Mouse (Mus musculus) erythroid progenitor cell, adult 5-6 weeks (primary cell): ENCODE data around the gene Nrp2. TPM values are rescaled to one million over a fixed set of nuclear protein-coding genes. Genes with fewer than 3 reads are reported as not detected.

Source experiments
- ATAC-seq: replicated peaks from 2 replicates; pipeline ENCODE4 v1.8.0; 2016; ENCODE audit warnings: moderate number of reproducible peaks, mild to moderate bottlenecking, moderate TSS enrichment, inconsistent platforms; ENCODE audit not compliant: poor library complexity, low FRiP score, severe bottlenecking
- total RNA-seq, 2 experiments: library from RNA; stranded (forward) in 1 of 2; stranded (reverse) in 1 of 2; fragments of 150-400 nt in 1 of 2; fragments of 186-747, 209-891 nt in 1 of 2; gene quantifications; 2 replicates each; pipeline versions ENCODE4 v1.2.3 to v1.2.4; 2015 to 2017; ENCODE audit warnings: low replicate concordance in 2 of 2

The Nrp2 gene
- total RNA-seq, 2 experiments from 2014 or later, result 1.7 to 2.7 TPM

DNA sequence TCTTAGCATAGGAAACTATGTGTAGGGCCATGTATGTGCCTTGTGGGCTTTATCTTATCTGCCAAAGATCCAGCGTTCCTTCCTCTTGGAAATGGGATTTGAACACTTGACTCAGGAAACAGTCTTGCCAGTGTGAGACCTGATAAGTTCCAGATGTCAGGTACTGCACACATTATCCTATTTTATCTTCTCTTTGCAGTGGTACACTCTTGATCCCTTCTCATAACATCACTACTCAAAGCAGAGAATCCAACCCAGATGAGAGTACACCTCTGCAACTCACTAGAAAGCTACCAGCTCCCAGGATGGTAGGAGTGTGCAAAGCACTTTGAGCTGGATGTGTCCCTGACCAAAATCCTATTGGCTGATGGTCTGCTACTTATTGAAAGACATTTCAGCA lies 100.5 kb downstream of the Nrp2 start:
- no peak for ATAC-seq

- ATAC-seq, result no peak
These were observed 102.9 kb downstream of the Nrp2 start for GRCm38 (mm10) chr1:62806014-62806413.

DNA sequence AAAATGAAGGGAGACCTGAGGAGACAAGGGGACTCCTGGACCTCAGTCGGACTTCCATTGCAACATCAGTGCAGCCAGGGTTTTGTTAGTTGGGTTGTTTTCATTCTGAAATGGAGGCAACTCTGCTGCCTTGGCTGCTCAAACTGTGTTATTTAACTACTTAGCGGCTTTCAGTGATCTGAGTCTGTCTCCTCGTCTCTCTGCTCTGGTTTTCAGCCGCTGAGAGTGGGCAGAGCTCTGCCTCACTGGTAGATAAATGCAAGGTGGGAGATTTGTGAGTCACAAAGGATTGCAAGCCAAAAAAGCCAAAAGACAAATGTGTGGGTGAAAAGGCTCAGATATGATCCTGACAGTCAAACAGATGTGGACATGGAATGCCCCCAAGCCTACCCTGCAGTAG lies 105.3 kb downstream of the Nrp2 start:
- no peak for ATAC-seq

DNA sequence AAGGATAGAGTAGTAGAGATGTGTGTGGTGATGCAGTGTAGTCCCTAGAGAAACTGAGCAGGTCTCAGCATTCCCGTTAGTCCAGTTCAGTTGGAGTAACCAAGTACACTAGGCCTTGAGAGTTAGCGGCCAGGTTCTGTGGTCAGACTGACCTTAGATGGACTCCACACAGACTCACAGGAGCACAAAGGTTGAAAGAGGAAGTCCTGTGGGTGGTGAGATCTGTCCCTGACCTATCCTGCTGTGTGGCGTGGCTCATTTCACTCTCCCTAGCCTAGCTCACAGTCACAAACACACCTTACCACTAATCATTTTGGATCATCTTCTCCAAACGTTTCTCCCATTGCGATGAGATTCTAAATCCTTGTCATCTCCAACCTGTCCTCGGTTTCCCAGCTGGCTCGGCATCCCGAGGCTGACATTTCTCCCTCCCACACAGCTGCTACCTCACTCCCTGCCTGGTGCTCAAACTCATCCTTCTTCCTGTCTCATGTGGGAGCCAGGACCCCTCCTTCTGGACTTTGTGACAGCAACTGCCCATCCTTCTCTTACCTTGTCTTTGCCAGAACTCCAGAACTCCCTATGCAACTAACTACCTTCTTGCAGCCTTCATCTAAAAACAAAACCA lies 106.6 kb downstream of the Nrp2 start:
- ATAC-seq, result no peak

DNA sequence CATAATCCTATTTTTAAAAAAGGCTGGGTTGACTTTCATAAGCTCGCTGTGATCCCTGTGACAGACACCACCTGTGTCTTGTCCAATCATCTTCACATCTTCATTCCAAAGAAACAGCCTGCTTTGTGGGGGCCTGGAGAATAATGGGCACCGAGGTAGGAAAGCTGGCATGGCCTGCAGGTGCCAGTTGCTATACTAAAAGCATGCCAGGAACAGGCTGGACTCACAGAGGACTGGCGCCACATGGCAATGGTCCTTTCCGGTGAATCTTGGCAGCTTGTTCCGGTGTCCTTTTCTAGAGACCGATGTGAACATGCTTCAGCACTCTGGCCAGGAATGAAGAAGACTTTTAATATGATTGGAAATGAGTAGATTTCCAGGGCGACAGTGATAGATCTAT lies 108.1 kb downstream of the Nrp2 start:
- no peak for ATAC-seq

DNA sequence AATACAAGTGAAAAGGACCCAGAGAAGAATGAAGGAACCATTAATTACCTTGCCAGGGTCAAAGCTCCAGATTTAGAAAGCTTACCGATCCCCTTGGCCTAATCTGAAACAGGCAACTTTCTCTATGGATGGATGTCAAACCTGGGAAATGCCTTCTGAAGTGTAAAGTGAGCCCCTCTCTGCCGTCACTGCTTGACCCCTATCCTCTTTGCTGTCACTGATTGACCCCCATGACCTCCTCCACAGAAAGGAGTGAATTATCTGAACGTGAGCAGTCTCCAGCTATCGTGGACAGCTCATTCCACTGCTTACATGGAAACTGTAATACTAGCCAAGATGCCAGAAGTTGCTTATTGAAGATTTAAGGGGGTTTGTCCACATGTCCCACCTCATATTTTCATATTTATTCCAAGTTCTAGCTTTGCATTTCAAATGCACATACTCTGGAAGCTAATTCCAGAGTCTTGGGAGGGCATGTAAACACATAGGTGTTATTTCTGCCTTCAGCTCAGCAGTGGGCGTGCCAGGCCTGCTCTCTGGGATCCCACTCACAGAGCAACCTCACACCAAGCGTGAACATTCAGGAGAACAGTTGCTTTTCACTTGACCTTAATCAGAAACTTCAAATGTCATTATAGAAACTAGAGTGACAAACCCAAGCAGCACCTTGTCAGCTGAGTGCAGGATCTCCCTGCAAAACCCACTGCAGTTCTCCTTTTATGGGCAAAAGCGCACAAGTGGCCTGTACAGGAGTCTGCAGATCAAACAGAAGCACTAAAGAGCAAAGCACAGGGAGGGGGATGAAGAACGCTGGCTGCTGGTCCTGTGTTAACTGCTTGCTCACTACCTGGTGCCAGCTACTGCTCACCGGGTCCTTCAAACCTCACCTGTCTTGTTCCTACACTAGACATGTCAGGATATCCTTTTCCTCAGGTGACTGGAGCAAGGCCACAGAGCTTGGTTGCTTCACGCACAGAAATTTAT lies 109.9 kb downstream of the Nrp2 start:
- ATAC-seq, result no peak

- ATAC-seq, result no peak
These were observed 110.9 kb downstream of the Nrp2 start for GRCm38 (mm10) chr1:62813938-62814337.

DNA sequence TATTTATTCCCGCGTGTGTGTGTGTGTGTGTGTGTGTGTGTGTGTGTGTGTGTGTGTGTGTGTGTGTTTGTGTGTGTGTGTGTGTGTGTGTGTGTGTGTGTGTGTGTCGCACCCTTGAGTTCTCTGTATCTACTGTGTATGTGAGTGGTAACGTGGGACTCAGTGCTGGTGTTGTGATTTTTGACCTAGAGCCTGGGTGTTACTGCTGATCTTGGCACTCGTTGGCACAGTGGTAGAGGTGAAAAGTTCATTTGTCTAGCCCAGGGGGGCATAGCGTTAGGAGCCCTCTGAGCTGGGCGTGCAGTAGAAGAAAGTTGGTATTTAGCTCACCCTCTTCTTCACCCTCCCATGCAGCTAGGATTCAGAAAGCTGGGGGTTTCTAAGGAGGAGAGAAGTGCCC lies 114.5 kb downstream of the Nrp2 start:
- no peak for ATAC-seq

DNA sequence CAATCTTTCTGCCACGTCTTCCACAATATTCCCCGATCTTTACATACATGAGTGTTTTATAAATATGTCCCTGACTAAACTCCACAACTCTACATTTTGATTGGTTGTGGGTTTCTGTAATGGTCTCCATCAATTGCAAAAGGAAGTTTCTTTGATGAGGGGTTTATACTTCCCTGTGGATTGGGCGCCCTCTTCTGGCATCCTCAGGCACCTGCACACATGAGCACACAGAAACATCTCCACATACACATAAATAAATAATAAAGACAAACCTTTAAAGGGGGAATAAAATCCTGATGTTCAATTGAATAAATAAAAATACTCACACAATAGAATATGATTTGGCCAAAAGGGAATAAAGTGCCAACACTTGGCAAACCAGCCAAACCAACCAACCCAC lies 117.1 kb downstream of the Nrp2 start:
- ATAC-seq, result no peak

DNA sequence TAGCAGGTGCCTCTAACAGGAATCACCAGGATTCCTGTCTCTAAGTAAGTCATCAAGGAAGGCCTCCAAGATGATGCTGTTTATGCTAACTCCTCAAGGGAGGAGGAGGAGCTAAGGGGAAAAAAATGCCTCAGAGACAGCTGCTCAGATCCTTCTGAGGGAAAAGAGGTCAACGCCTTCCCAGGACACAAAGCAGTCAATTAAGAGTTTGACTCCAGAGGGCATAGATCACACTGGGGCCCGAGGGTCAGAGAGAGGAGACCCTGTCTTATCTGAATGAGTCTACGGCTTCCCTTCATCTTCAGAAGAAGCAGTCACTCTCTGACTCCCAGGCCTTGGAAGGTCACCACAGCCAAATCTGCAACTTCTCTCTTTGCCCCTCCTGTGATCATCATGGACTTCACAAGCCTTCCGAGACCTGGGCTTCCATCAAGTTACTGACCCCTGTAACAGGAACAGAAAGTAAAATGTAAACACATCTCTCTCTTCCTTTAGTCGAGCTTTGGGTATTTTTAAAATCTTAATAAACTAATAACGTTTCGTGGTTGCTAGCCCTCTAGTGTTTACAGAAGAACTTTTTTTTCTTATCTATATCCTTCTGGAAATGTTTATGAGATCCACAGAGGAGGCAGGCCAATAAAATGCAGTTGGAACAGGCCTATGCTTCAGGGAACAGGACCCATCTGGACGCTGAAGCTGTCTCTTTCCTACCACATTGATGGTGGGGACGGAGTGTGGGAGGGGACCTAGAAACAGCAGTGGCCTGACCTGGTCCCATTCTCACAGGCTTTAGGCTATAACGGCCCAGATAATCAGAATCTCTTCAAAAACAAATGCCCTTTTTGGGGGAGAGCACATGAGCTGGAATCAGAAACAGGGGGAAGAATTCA lies 118.7 kb downstream of the Nrp2 start:
- ATAC-seq, result no peak

- no peak for ATAC-seq
These were observed 120.6 kb downstream of the Nrp2 start for GRCm38 (mm10) chr1:62823549-62824195.

GRCm38 (mm10) chr1:62825822-62826765 lies 123.0 kb downstream of the Nrp2 start:
- no peak for ATAC-seq

DNA sequence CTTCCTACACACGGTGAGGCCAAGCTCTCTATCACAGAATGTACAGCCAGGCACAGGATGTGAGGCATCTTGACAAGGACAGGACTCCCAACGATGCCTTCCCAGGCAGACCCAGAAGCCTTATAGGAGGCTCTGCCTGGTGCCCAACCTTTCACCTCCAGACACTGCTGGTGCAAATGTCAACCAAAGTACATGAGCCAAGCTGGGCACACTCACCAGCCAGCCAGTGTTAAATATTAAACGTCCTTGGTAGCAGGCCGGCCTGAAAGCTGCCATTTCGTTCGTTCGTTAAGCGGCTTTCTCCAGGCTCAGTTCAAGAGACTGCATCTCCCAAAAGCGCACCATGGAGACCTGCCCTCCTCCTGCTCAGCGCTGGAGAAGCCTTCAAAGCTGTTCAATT lies 124.2 kb downstream of the Nrp2 start:
- no peak for ATAC-seq

- ATAC-seq, result no peak
These were observed 125.1 kb downstream of the Nrp2 start for GRCm38 (mm10) chr1:62828156-62828555.

- ATAC-seq, result no peak
These were observed 126.8 kb downstream of the Nrp2 start for GRCm38 (mm10) chr1:62829690-62830417.

DNA sequence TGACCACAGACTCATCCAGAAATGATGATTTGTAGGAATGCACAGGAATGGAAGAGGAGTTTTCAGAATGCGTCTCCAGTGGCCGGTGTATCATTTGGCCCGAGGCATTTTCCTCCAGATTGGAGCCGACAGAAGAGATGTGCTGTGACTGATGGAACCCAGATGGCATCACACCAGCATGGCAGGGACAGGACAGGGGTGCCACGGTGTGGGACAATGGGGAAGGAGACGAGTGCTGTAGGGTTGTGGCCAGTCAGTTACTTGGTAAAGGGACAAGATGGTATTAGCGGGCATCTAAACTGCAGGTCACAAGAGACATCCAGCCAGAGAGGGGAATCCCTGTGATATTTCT lies 127.3 kb downstream of the Nrp2 start:
- no peak for ATAC-seq

DNA sequence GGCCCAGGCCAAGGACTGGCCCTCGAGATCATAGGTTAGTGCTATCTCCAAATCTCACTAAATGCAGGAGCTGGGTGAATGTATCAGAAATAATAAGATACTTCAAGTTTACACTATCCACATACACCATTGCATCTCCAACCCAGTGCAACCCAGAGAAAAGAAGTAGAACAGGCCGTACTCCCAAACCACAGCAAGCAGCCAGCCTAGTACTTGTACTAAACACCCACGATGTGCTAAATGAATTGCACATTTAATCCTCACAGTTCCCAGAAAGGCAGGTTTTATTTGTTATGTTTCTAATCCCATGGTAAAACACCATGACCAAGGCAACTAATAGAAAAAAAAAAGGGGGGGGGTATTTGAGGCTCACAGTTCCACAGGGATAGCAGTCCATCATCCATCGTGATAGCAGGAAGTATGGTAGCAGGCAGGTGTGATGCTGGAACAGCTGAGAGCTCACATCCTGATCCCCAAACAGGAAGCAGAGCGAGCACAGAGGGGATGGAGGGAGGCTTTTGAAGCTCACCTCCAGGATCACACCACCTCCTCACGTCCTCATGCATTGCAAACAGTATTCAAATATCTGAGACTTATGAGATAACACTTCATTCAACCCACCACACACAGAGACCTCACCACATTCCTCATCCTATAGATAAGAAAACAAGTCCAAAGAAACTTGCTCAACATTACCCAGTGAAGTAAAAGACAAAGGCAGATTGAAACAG lies 128.8 kb downstream of the Nrp2 start:
- ATAC-seq, result no peak

DNA sequence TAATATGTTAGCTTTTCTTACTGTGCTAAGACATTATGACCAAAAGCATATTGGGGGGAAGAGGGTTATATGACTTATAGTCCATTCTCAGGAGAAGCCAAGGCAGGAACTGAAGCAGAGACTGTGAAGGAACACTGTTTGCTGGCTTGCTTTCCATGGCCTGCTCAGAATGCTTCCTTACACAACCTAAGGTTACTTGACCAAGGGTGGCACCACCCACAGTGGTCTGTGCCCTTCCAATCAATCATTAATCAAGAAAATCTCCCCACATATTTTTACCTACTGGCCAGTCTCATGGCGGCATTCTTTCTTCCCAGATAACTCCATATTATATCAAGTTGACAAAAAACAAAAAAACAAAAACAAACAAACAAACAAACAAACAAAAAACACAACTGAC lies 130.3 kb downstream of the Nrp2 start:
- no peak for ATAC-seq
